ENCODE assay signal across 8 mouse cellular contexts in genomic region chr4:141537226-141537610, GRCm38 (mm10). TPM values are rescaled to one million over a fixed set of nuclear protein-coding genes. Genes with fewer than 3 reads are reported as not detected.
DNase-seq lines count a peak whose midpoint lies in the region; ATAC-seq and TF ChIP-seq lines count a peak whose summit lies in the region.

No protein-coding gene starts in this region.

- TF ChIP-seq POLR2A in CH12.LX (IDR thresholded peaks at IDR 0.05; ENCODE audit: low read depth, low read length), result no peak

- no peak for TF ChIP-seq CTCF in CH12.LX (conservative IDR thresholded peaks at IDR 0.05 in 1 of 2, IDR thresholded peaks at IDR 0.05 in 1 of 2; ENCODE audit: low read depth in 2 of 2, low read length in 2 of 2)
- TF ChIP-seq CTCF in forebrain, postnatal 0 days (IDR thresholded peaks at IDR 0.05; ENCODE audit: low read depth), result no peak
- no peak for TF ChIP-seq CTCF in liver, postnatal 0 days (IDR thresholded peaks at IDR 0.05; ENCODE audit: low read depth)

- dilution Hi-C loops in CH12.LX (cut with MboI; ENCODE audit: extremely low pct_ligation_motif_present, extremely low pct_unique_long_range_greater_than_20kb, low sequenced_read_pairs), result no loop called here

- no peaks in the 10 kb centered on the region for H3K27me3 ChIP-seq in CH12.LX (replicated peaks)
- H3K27me3 ChIP-seq in forebrain, postnatal 0 days (ENCODE audit: insufficient read depth, low read length), result no peaks in the 10 kb centered on the region
- H3K27me3 ChIP-seq in liver, postnatal 0 days (ENCODE audit: insufficient read depth, low read length), result no peaks in the 10 kb centered on the region

- intact Hi-C loops in left cerebral cortex, postnatal 4 days (cut with DNase I), result loop anchor here (5.0 kb wide), 1 partner anchor 35 kb away; no protein-coding TSS in a partner anchor
- intact Hi-C loops in left cerebral cortex, postnatal 36 days (cut with DNase I), result loop anchor here (5.0 kb wide), 1 partner anchor 35 kb away; no protein-coding TSS in a partner anchor

- H3K9ac ChIP-seq in CH12.LX (ENCODE audit: insufficient read depth, low read depth), result peak overlapping the region; percentile 86
- H3K9ac ChIP-seq in forebrain, postnatal 0 days, result peak overlapping the region; percentile 90
- peak overlapping the region; percentile 87 for H3K9ac ChIP-seq in liver, postnatal 0 days (replicated peaks)

- peak overlapping the region; percentile 67 to 98 (median 87) for H3K4me3 ChIP-seq in CH12.LX (replicated peaks in 1 of 3; ENCODE audit: low read depth in 2 of 3, low read length in 2 of 3, poor library complexity in 1 of 3)
- peak overlapping the region; percentile 89 for H3K4me3 ChIP-seq in forebrain, postnatal 0 days (ENCODE audit: low read depth, low read length)
- peak overlapping the region; percentile 79 for H3K4me3 ChIP-seq in liver, postnatal 0 days (ENCODE audit: low read depth, low read length)

- DNase-seq in heart, adult 8-10 months (ENCODE audit: low spot score), result peak; percentile 37
- DNase-seq in heart, adult 18-20 months, result no peak
- no peak for DNase-seq in CH12.LX (ENCODE audit: extremely low read depth)
- no peak for DNase-seq in forebrain, postnatal 0 days
- no peak for DNase-seq in liver, postnatal 0 days
- no peak for DNase-seq in adrenal gland, adult 18-20 months (ENCODE audit: low spot score in 2 of 2)
- no peak for DNase-seq in left cerebral cortex, postnatal 4 days
- DNase-seq in left cerebral cortex, postnatal 36 days (ENCODE audit: low spot score in 2 of 2), result no peak

- peaks cover 4 to 50% of the 10 kb centered on the region in 2 experiments; a peak in 2 of 4 replicates for H3K4me1 ChIP-seq in CH12.LX (ENCODE audit: control insufficient read depth in 1 of 2, insufficient read depth in 2 of 2)
- peaks cover 20% of the 10 kb centered on the region for H3K4me1 ChIP-seq in forebrain, postnatal 0 days (ENCODE audit: insufficient read depth)
- H3K4me1 ChIP-seq in liver, postnatal 0 days (ENCODE audit: insufficient read depth), result peaks cover 29% of the 10 kb centered on the region

- no peak for TF ChIP-seq EP300 in CH12.LX (IDR thresholded peaks at IDR 0.05; ENCODE audit: low read length)
- no peak for TF ChIP-seq EP300 in liver, postnatal 0 days (IDR thresholded peaks at IDR 0.05; ENCODE audit: low read depth)

- no peaks in the 10 kb centered on the region for H3K9me3 ChIP-seq in CH12.LX (replicated peaks; ENCODE audit: low read length)
- H3K9me3 ChIP-seq in forebrain, postnatal 0 days (ENCODE audit: low read length), result no peaks in the 10 kb centered on the region
- no peaks in the 10 kb centered on the region for H3K9me3 ChIP-seq in liver, postnatal 0 days (ENCODE audit: low read length)

- no peak for TF ChIP-seq RAD21 in CH12.LX (IDR thresholded peaks at IDR 0.05; ENCODE audit: low read depth, low read length)

- WGBS in forebrain, postnatal 0 days, result under 1% methylated on average over 14 of the region's 14 CpGs
- WGBS in liver, postnatal 0 days (ENCODE audit: insufficient replicate concordance), result under 1% methylated on average over 14 of the region's 14 CpGs

- H3K27ac ChIP-seq in CH12.LX (ENCODE audit: insufficient read depth, low read depth), result no peak overlapping the region
- H3K27ac ChIP-seq in forebrain, postnatal 0 days (ENCODE audit: low read depth, low read length), result peak overlapping the region; percentile 96
- peak overlapping the region; percentile 98 for H3K27ac ChIP-seq in liver, postnatal 0 days (ENCODE audit: low read depth)

- H3K79me2 ChIP-seq in CH12.LX (replicated peaks; ENCODE audit: control insufficient read depth, extremely low read depth, insufficient read depth, poor library complexity, severe bottlenecking), result peaks cover 45% of the 10 kb centered on the region

- in situ Hi-C loops in CH12.LX (cut with MboI; ENCODE audit: low pct_ligation_motif_present, low pct_unique_long_range_greater_than_20kb, low sequenced_read_pairs), result no loop called here

- ATAC-seq in forebrain, postnatal 0 days, result no peak
- no peak for ATAC-seq in liver, postnatal 0 days

- H3K4me2 ChIP-seq in CH12.LX (ENCODE audit: insufficient read depth, low read depth, poor library complexity, severe bottlenecking), result peak overlapping the region; percentile 38
- H3K4me2 ChIP-seq in forebrain, postnatal 0 days (ENCODE audit: low read depth), result peak overlapping the region; percentile 82
- peak overlapping the region; percentile 94 for H3K4me2 ChIP-seq in liver, postnatal 0 days (ENCODE audit: low read depth, low read length)

- no peaks in the 10 kb centered on the region for H3K36me3 ChIP-seq in CH12.LX (replicated peaks in 1 of 2; ENCODE audit: control insufficient read depth in 1 of 2, insufficient read depth in 1 of 2, low read length in 1 of 2)
- H3K36me3 ChIP-seq in forebrain, postnatal 0 days (ENCODE audit: insufficient read depth), result no peaks in the 10 kb centered on the region
- no peaks in the 10 kb centered on the region for H3K36me3 ChIP-seq in liver, postnatal 0 days (replicated peaks; ENCODE audit: insufficient read depth, low read length)

TF ChIP-seq in CH12.LX, 34 proteins besides CTCF, POLR2A, EP300 and RAD21:
- TF ChIP-seq CHD1 (IDR thresholded peaks at IDR 0.05; ENCODE audit: low read depth, low read length) (peak; percentile 28; the same call in 1 of the 2 replicates), UBTF (IDR thresholded peaks at IDR 0.05; ENCODE audit: low read depth, low read length) (no peak), PAX5 (IDR thresholded peaks at IDR 0.05; ENCODE audit: low read length) (no peak), SIN3A (IDR thresholded peaks at IDR 0.05; ENCODE audit: low read length) (no peak; the same call in 1 of the 2 replicates), USF1 (IDR thresholded peaks at IDR 0.05; ENCODE audit: low read depth, low read length) (no peak), BHLHE40 (IDR thresholded peaks at IDR 0.05; ENCODE audit: low read depth, low read length) (no peak), NRF1 (IDR thresholded peaks at IDR 0.05; ENCODE audit: low read depth, low read length) (no peak)

RNA-seq across cellular contexts. Expression of gene Spen, which starts 1.2 kb away (rescaled TPM):
- 10 to 100 TPM; 29.2 to 32.2 (median 30.1) TPM for total RNA-seq in heart, adult 8-10 months (2022)
- total RNA-seq in heart, adult 18-20 months (2021), result 10 to 100 TPM; 27.0 to 28.6 TPM
- total RNA-seq in CH12.LX (2012; rRNA removed) (10.2 and 10.8 TPM in 2 replicates), CH12.LX (2014; rRNA removed) (2.6 and 4.0 TPM in 2 replicates)
- polyA plus RNA-seq in CH12.LX (2012; ENCODE audit: insufficient read length, low read depth), result 21.3 and 21.6 TPM in 2 replicates
- total RNA-seq in forebrain, postnatal 0 days (2014; rRNA removed), result 21.7 and 24.7 TPM in 2 replicates
- polyA plus RNA-seq in forebrain, postnatal 0 days (2015; fragmentation: Nextera tagmentation; extraction: Ambion mirVana), result 6.0 and 10.7 TPM in 2 replicates
- 2.3 and 3.0 TPM in 2 replicates for polyA plus RNA-seq in liver, postnatal 0 days (2015; fragmentation: Nextera tagmentation; extraction: Ambion mirVana)
- total RNA-seq in adrenal gland, adult 18-20 months (2021), result 10 to 100 TPM; 49.4 to 53.7 TPM
- 10 to 100 TPM; 80.6 to 86.1 TPM for total RNA-seq in left cerebral cortex, postnatal 4 days (2021)
- total RNA-seq in left cerebral cortex, postnatal 36 days (2021), result 10 to 100 TPM; 50.8 to 72.8 TPM

Comparison
In these comparisons a context has a peak if more than half of its experiments do, and no peak if none do; other contexts are left out.
1. H3K4me2 ChIP-seq: peak in every context shown above with its lines; median percentile 94 in liver, postnatal 0 days; 82 in forebrain, postnatal 0 days; 38 in CH12.LX.